Mouse (Mus musculus) kidney, postnatal 10 days (tissue): ENCODE measurements at regions not wholly inside any gene's neighbourhood (a gene's known extent, or its start where the extent isn't known, plus 50 kb on each side); places are given as distances from the start of the nearest gene placed in this dataset.

Experiments used
- DNase-seq: peaks from one replicate; pipeline ENCODE4 v3.0.0; 2021; ENCODE audit warnings: mixed read lengths

- DNase-seq = peak; percentile 60
These were observed 177.2 kb upstream of the Scn7a start for GRCm38 (mm10) chr2:66961808-66962519.

GRCm38 (mm10) chr2:66941188-66941587 is 156.5 kb upstream of the Scn7a start:
- no peak for DNase-seq

GRCm38 (mm10) chr2:66898032-66898431 is 113.3 kb upstream of the Scn7a start:
- DNase-seq = no peak

GRCm38 (mm10) chr2:66867457-66868216 is 82.9 kb upstream of the Scn7a start:
- DNase-seq = no peak
